Mouse (Mus musculus) adrenal gland, adult 18-20 months (tissue): Measurements from ENCODE around the gene Sh3gl2. TPM values are rescaled to one million over a fixed set of nuclear protein-coding genes. Genes with fewer than 3 reads are reported as not detected.

Experiments
- DNase-seq, 2 experiments: peaks; one replicate each; pipeline ENCODE4 v3.0.0; 2021 to 2022; ENCODE audit warnings: low spot score in 2 of 2
- total RNA-seq, 2 experiments: library from RNA; stranded (reverse); gene quantifications; 1 replicate in 1 of 2; 2 replicates in 1 of 2; pipeline ENCODE4 v1.2.3; 2021

Sh3gl2 gene
- total RNA-seq, 2 experiments from 2014 or later = 24.0 to 32.9 TPM

DNA sequence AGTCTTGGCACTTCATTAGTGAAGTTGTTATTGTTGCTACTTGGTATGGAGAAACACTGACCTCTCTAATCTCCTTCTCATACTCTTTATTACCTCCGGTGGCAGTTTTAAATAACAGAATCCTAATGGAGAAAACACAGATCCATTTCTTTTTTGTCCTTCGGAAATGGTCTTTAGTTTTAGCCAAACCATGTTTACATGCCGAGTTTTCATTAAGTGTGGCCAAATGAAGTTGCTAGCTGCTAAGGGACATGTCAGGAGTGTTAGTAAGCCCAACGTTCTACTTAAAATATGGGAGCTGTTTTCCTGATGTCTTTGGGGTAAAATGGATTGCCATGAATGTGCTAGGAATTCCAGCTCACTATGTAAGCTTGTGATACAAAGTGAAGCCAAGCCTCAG, 86.4 kb downstream of the Sh3gl2 start:
- no peak for DNase-seq

- no peak for DNase-seq
Measured at GRCm38 (mm10) chr4:85293368-85293767, 88.4 kb downstream of the Sh3gl2 start.

DNA sequence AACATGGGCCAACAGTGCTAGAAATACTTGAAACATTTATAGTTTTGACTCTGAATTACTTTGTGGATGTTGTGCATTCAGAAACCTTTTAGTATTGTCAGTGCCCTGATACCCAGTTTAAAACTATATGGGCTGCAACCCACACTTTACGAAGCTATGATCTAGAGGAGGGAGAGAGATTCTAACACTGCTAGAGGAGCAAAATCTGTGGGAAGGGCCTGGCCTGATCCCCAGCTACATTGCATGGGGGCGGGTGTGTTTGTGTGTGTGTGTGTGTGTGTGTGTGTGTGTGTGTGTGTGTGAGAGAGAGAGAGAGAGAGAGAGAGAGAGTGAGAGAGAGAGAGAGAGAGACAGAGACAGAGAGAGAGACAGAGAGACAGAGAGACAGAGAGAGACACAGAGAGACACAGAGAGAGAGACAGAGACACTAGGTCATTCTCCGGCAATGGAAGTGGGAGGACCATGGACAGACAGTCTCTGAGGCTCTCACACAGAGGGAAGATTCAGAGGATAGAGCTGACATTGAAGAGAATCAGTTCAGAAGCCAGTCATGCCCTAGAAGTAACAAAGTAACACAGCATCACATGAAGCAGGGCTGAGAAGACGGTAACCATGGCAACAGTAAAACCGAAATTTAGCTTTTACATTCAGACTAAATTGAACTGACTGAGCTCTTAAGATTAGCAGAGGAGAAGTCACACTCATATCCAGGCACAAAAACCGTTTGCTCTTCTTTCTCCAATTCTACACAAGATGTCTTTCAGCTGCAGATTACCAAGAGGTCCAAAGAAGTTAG, 95.9 kb downstream of the Sh3gl2 start:
- no peak for DNase-seq

DNA sequence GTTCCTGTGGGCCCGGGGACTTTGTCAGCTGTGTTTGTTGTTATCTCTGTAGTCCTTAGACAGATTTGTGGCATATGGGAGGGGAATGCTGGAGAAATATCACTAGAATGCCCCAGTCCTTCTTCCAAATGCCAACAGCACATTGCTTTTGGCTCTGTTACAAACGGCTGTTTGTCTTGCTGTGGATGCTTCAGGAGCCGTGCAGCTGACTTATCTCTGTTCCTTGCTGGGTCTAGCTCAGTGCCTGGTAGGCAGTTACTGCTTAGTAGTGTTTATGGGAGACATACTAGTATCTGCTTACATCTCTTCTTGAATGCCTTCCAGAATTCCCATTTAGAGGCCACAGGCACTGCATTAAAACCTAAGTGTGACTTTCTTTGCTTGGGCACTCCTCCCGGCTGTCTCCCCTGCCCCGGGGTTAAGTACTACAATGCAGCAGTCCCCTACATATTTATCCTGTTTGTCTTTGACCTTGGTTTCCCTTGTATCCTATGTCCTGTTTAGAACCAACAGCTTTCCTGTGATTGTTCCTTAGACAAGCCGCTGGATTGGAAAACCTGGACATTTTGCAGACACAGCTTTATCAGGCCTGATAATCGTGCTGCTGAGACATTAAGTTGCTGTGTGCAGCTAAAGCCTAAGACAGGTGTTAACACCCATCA, 101.1 kb downstream of the Sh3gl2 start:
- peak in 1 of 2 experiments; percentile 22 for DNase-seq

DNA sequence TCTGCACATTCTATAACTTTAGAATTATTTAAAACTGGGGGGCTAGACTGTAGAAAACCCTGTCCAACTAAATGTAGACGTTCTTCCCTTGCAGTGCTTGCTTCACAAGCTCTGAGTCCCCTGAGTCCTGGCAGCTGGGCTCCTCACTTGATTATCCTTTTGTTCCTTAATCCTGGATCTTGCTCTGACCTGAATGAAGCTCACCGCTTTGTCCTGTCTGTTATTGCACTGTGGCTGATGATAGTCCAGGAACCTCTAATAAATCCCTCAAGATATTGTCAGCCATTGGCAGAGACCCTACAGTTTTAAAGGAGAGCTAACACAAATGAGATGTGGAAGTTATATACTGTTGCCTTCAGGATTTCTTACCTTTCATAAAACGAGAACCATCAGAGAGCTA, 114.2 kb downstream of the Sh3gl2 start:
- DNase-seq = no peak

DNA sequence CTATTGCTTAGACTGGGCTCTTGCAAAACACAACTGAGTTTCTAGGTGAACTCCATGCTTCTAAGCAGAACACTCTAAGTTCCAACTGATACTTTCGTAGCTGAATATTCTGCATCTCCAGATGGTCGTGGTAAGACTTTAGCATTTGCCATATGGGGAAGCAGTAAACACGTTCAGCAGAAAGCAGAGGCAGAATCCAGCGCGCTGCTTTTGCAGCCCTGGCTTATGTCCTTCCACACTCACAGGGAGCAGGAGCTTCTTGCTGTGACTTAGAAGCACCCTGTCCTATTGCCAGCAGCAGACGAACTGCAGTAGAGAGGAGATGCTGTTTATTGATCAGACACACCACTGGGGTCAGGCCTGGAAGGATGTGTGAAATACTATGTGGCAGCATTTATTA, 120.5 kb downstream of the Sh3gl2 start:
- no peak for DNase-seq

DNA sequence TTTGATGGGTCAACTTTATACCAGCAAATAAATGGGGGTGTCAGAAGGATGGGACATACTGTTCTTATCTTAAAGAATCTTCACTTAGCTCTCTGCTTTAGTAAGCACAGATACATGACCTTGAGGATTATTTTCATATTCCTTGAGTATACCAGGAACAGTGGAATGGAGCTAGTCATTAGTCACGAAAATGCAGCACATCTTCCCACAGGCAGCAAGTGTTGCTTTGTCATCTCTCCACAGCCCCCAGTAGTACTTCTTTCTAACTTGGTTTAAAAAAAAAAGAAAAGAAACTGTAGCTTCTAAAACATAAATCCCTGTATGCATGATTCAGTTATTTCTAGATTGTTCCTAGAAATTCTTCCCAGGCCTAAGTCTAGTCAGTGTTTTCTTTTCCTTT, 121.1 kb downstream of the Sh3gl2 start:
- no peak for DNase-seq

GRCm38 (mm10) chr4:85334688-85335200, 129.8 kb downstream of the Sh3gl2 start:
- no peak for DNase-seq

DNA sequence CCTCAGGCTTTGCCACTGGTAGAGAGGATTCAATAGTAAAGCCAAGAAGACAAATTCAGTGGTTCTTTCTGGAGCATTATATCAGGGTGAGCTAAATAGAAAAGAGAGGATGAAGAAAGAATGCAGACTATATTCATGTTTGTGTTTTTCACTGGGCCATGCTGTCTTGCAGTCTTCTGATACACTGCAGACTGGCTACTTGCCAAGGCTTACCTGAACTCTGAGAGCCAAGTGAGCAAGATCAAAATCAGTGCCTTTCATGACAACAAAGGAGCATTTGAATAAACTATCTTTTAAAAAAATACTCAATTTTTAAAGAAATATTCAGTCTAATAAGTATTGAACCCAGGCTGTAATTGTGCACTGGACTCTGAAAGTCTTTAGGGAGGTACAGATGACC, 131.4 kb downstream of the Sh3gl2 start:
- DNase-seq = no peak

GRCm38 (mm10) chr4:85339126-85339525, 134.2 kb downstream of the Sh3gl2 start:
- no peak for DNase-seq

DNA sequence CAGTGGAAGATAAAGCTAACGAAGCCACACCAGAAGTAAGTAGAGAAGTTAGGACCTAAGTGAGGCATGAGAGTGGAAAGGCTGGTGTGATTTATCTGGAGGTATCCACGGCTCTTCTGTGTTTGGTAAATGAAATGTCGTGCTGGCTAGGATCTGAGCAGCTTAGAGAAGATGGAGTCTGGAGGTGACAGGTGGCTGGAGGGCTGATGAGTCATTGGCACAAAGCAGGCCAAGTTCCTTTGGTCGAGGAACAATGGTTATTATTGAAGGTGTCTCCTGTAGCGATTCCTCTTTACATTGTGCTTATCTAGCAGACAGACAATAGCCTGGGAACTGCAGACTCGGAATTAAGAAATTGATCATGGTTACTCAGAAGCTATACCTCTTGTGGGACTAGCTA, 135.8 kb downstream of the Sh3gl2 start:
- no peak for DNase-seq

GRCm38 (mm10) chr4:85345911-85346310, 141.0 kb downstream of the Sh3gl2 start:
- no peak for DNase-seq

- DNase-seq = no peak
Measured at GRCm38 (mm10) chr4:85348079-85348643, 143.2 kb downstream of the Sh3gl2 start.

GRCm38 (mm10) chr4:85362661-85363060, 157.7 kb downstream of the Sh3gl2 start:
- no peak for DNase-seq

GRCm38 (mm10) chr4:85363205-85363604, 158.3 kb downstream of the Sh3gl2 start:
- DNase-seq = no peak

DNA sequence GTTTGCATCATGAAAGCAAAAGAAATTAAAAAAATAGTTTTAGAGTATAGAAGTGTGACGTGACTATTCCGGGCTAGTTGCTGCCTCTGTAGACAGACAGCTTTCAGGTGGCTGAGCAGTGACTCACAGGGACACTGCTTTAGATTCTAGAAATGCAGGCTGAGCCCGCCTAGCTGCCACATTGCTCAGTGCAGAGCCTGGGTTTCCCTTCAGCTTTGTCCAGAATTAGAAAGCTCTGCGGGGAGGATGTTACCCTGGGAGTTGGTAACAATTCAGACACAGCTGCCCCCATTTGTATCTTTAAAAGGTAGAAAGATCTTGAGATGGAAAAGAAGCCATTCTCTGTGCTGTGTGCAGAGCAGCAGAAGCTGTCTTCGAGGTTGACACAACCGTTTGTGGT, 166.1 kb downstream of the Sh3gl2 start:
- no peak for DNase-seq

DNA sequence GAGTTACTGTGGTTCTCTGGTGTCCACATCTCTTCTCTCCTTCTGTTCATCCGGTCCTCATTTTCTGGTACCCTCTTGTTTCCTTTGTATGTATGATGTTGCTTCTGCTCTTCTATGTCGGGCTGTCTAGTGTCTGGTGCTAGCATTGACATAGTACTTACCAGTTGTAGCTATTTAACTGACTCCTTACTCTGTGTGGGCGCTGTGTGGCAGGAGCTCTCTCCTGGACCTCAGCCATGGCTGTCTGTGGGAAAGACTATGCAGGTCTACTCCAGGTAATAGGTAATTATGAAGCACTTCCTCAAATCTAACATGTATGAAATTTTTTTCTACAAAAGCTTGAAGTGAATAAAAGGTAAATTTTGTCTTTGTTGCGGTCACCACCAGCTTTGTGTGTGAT, 169.9 kb downstream of the Sh3gl2 start:
- no peak for DNase-seq

GRCm38 (mm10) chr4:85376187-85376586, 171.3 kb downstream of the Sh3gl2 start:
- no peak for DNase-seq

DNA sequence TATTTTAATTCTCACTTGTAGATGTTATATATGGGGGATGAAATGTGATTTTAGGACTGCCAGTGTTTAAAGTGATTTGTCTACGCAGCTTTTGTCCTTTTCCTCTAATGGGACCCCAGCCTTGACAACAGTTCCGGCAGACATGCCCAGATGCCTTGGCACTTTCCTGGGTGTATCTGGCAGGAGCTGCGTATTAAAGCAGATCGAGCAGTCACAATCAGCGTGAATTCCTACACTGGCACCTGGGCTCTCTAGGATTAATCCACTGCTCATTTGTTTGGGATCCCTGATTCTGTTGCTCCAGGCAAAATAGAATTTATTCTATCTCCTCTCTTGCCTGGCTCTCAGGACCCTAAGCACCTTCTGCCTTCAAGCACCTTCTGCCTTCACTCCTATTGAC, 171.7 kb downstream of the Sh3gl2 start:
- no peak for DNase-seq

DNA sequence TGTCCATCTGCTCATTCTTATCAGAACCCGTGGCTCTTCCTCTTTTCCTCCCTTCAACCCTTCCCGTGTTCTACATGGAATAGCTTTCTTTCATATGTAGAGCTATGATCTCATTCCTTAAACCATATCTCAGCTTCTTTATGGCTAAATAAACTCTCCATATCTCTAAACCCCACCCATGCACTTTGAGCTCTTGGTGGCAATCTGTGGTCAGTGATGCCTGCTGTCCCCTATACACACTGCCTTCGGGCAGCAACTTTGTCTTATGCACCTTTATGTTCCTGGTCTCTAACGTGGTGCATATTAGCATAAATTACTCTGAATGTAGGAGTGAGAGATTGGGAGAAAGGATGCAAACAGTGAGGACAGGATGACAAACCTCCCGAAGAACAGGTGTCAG, 180.3 kb downstream of the Sh3gl2 start:
- no peak for DNase-seq

GRCm38 (mm10) chr4:85387676-85388075, 182.8 kb downstream of the Sh3gl2 start:
- peak; percentile 23 to 40 for DNase-seq

- DNase-seq = no peak
Measured at GRCm38 (mm10) chr4:85391795-85392194, 186.9 kb downstream of the Sh3gl2 start.
